Mouse (Mus musculus) G1E (cell line): ENCODE measurements around the gene Olfr224. TPM values are rescaled to one million over a fixed set of nuclear protein-coding genes. Genes with fewer than 3 reads are reported as not detected.

Source experiments
- ATAC-seq: 2 replicates; pipeline ENCODE4 v1.8.0; 2016; ENCODE audit warnings: mild to moderate bottlenecking; ENCODE audit not compliant: insufficient number of reproducible peaks, poor library complexity, low FRiP score, severe bottlenecking; ENCODE audit errors: extremely low read depth
- DNase-seq: peaks from one replicate; pipeline ENCODE4 v3.0.0; 2012; ENCODE audit warnings: low spot score
- H3K27me3 ChIP-seq: 2 replicates; pipeline ENCODE4 v1.6.1; 2012; ENCODE audit warnings: mild to moderate bottlenecking, low read length, inconsistent platforms; ENCODE audit not compliant: insufficient read depth
- H3K36me3 ChIP-seq: replicated peaks from 2 replicates; pipeline ENCODE3; 2012; ENCODE audit warnings: mild to moderate bottlenecking, inconsistent platforms
- H3K4me1 ChIP-seq: 2 replicates; pipeline ENCODE4 v1.6.1; 2012; ENCODE audit warnings: low read depth, low read length, inconsistent platforms, mixed read lengths; ENCODE audit not compliant: insufficient read depth
- H3K4me3 ChIP-seq: 2 replicates; pipeline ENCODE4 v1.5.1; 2012; ENCODE audit warnings: low read depth, mild to moderate bottlenecking, inconsistent platforms, low read length, moderate library complexity, mixed read lengths
- H3K9me3 ChIP-seq: replicated peaks from 2 replicates; pipeline ENCODE4 v1.6.1; 2012; ENCODE audit warnings: inconsistent platforms
- CTCF ChIP-seq: IDR thresholded peaks from 2 replicates; pipeline ENCODE4 v1.5.1; 2012; ENCODE audit warnings: low read depth, low read length, inconsistent platforms, mixed read lengths
- GATA1 ChIP-seq: IDR thresholded peaks from 2 replicates; pipeline ENCODE4 v1.6.1; 2012; ENCODE audit warnings: borderline replicate concordance, low read length, inconsistent platforms, mixed read lengths
- GATA2 ChIP-seq: IDR thresholded peaks from 2 replicates; pipeline ENCODE4 v1.6.1; 2012; ENCODE audit warnings: low read depth, low read length, inconsistent platforms, borderline replicate concordance
- POLR2AphosphoS5 ChIP-seq: IDR thresholded peaks from 2 replicates; pipeline ENCODE4 v1.6.1; 2012; ENCODE audit warnings: low read depth, low read length, inconsistent platforms; ENCODE audit not compliant: insufficient replicate concordance
- TAL1 ChIP-seq: conservative IDR thresholded peaks from 2 replicates; pipeline ENCODE4 v1.6.1; 2012; ENCODE audit warnings: low read depth, low read length, inconsistent platforms, mixed read lengths
- polyA plus RNA-seq: library from polyadenylated mRNA; stranded (reverse); fragments of >175 nt; gene quantifications from 2 replicates; pipeline ENCODE4 v1.2.3, GENCODE M21; 2012
- total RNA-seq, 2 experiments: library from RNA; stranded (forward) in 1 of 2; stranded (reverse) in 1 of 2; fragments of 200-1000 nt in 1 of 2; fragments of >200 nt in 1 of 2; fragmentation: Nextera tagmentation in 1 of 2; gene quantifications; 2 replicates each; pipeline ENCODE4 v1.2.3; 2014 to 2017

The Olfr224 gene
- total RNA-seq (2014; fragmentation: Nextera tagmentation) (not detected in 2 replicates), total RNA-seq (2017) (0.11 TPM in 1 of 2 replicates, not detected in the other), polyA plus RNA-seq (not detected in 2 replicates)

DNA sequence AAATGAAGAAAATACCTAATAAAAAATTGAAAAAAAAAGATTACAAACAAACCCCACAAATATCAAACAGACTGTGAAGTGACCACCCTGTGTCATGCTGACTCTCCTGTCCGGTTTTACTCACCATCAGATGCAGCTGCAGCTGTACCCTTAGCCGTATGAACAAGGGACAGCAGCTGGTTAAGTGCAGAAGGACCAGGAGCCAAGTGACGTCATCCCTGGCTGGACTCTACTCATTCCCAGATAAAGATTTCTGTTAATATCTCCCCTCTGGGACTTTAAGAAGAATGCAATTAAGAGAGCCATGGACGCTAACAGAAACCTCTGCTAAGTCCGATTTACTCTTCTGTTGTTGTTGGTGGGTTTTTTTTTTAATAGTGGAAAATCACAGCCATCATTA lies at the start of gene Olfr224:
Olfr224 (minus strand) TSS at position 149 of the 400 bp plus-strand sequence.
- H3K4me3 ChIP-seq: no peak within 1 kb of the TSS
- TF ChIP-seq CTCF (no peak), GATA2 (no peak), TAL1 (no peak), GATA1 (no peak), POLR2AphosphoS5 (no peak)
- H3K4me1 ChIP-seq: peaks cover 3% of the 10 kb centered on the region; the same call in 1 of the 2 replicates
- no peaks in the 10 kb centered on the region for H3K9me3 ChIP-seq
- H3K36me3 ChIP-seq: no peaks in the 10 kb centered on the region
- DNase-seq: no peak
- ATAC-seq: no peak
- H3K27me3 ChIP-seq: peaks cover 5% of the 10 kb centered on the region; the same call in 1 of the 2 replicates

DNA sequence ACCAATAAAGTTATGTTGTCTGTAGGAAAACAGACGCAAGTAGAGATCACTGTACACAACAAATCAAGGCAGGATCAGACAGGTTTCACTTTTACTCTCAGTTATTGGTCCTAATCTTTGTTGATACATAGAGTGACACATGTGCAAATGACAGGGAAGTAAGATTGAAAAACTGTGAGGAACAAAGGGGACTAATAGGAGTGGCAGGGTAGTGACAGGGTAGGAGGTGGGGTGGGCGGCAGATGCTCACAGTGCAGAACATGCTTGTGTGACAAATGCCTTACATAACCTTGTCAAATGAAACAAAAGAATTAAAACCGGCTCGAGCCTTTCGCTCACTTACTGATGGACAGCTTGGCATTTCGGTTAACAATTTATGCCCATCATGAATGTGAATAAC lies 48.4 kb upstream of the Olfr224 start:
- TF ChIP-seq GATA1: no peak
- TF ChIP-seq CTCF: no peak
- no peak for TF ChIP-seq GATA2
- no peak for TF ChIP-seq POLR2AphosphoS5
- TF ChIP-seq TAL1: no peak
- H3K9me3 ChIP-seq: no peaks in the 10 kb centered on the region
- no peaks in the 10 kb centered on the region for H3K27me3 ChIP-seq
- peaks cover 2% of the 10 kb centered on the region; the same call in 1 of the 2 replicates for H3K4me1 ChIP-seq
- DNase-seq (no peak), ATAC-seq (no peak)
- H3K36me3 ChIP-seq: no peaks in the 10 kb centered on the region
- H3K4me3 ChIP-seq: no peak overlapping the region

DNA sequence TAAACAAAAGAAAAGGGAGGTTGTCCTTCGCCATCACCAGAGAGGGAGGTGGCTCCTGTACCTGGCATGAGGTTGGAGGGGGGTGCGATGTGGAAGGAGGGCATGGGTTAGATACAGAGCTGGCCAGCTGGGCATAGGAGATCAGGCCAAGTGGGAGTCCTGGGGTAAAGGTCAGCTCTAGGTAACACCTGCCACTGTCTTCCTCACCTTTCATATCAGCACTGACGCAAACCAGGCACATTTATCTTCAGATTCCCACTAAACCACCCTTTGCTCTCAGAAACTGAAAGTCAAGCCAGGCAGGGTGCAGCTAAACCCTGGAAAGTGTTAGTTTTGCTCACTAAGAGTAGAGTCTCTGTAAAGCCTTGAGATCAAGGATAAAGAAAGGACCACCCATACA lies 48.0 kb upstream of the Olfr224 start:
- no peak for TF ChIP-seq TAL1
- TF ChIP-seq GATA2: no peak
- no peak for TF ChIP-seq GATA1
- TF ChIP-seq POLR2AphosphoS5: no peak
- no peak for TF ChIP-seq CTCF
- ATAC-seq (no peak), DNase-seq (no peak)
- H3K36me3 ChIP-seq: no peaks in the 10 kb centered on the region
- no peaks in the 10 kb centered on the region for H3K27me3 ChIP-seq
- H3K4me1 ChIP-seq: peaks cover 2% of the 10 kb centered on the region; the same call in 1 of the 2 replicates
- H3K4me3 ChIP-seq: no peak overlapping the region
- H3K9me3 ChIP-seq: no peaks in the 10 kb centered on the region

DNA sequence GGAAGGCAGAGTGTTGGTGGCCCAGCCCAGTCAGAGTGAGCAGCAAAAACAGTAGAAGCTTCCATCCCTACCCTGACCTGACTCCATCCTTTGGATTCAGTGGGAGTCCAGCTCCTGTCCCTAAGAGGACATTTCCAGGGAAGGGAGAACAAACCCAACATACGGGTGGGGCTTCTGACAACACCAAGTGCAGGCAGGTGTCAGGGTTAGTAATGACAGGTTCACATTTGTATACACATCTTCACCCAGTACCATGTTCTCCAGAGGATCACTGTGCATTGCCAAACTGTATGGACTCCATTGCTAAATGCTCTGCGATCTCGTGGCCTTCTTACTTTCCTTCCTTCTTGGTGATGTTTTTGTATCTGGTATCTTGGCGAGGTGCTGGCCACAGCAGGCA lies 45.6 kb upstream of the Olfr224 start, which contains the start of gene 2210407C18Rik:
2210407C18Rik (minus strand) TSS at position 101 of the 400 bp plus-strand sequence.
- no peak for TF ChIP-seq TAL1
- TF ChIP-seq POLR2AphosphoS5: no peak
- no peak for TF ChIP-seq GATA1
- TF ChIP-seq GATA2: no peak
- TF ChIP-seq CTCF: no peak
- no peaks in the 10 kb centered on the region for H3K36me3 ChIP-seq
- H3K4me1 ChIP-seq: peaks cover 2% of the 10 kb centered on the region; the same call in 1 of the 2 replicates
- DNase-seq (no peak), ATAC-seq (no peak)
- H3K4me3 ChIP-seq: no peak within 1 kb of the TSS
- no peaks in the 10 kb centered on the region for H3K9me3 ChIP-seq
- no peaks in the 10 kb centered on the region for H3K27me3 ChIP-seq

DNA sequence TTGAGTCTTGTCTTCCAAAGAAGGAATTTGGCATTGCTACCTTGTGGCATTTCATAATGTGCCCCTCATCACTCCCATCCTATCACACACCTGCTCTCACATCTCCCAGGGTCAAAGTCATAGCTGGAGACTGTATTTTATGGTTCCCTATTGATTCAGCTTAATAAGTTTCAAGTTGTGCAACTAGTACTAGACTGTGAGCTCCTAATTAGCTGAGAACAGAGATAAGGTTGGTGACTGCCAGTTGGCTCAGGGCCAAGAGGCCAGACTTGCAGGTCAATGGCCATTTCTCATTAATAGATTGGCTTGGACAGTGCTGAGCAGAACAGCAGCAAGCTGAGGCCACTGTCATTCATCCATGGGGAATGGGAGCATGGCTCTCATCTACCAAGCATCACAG lies 44.2 kb upstream of the Olfr224 start:
- no peaks in the 10 kb centered on the region for H3K36me3 ChIP-seq
- no peaks in the 10 kb centered on the region for H3K9me3 ChIP-seq
- no peak overlapping the region for H3K4me3 ChIP-seq
- H3K27me3 ChIP-seq: no peaks in the 10 kb centered on the region
- DNase-seq (no peak), ATAC-seq (no peak)
- H3K4me1 ChIP-seq: peaks cover 2% of the 10 kb centered on the region; the same call in 1 of the 2 replicates
- TF ChIP-seq POLR2AphosphoS5 (no peak), TAL1 (no peak), CTCF (no peak), GATA2 (no peak)

DNA sequence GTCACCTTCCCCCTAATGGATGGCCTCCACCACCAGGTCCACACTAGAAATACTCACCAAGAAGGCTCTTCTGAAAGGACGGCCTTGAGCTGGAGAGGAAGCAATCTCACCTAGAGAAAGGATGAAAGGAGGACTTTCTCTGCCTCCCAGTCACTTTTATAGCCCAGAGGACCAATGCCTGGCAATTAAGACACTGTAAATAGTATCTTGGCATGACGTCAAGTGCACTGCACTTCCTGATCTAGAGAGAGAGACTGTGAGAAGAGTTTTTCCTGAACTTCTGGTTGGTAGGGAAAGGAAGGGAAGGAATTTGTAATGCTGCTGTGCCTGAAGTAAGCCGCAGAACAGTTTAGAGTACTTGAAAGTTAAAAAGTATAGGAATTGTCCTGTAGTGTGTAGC lies 43.0 kb upstream of the Olfr224 start:
- H3K4me1 ChIP-seq: peaks cover 1% of the 10 kb centered on the region; the same call in 1 of the 2 replicates
- no peaks in the 10 kb centered on the region for H3K9me3 ChIP-seq
- TF ChIP-seq CTCF (no peak), GATA1 (no peak), GATA2 (no peak), TAL1 (no peak), POLR2AphosphoS5 (no peak)
- ATAC-seq (no peak), DNase-seq (no peak)
- H3K4me3 ChIP-seq: no peak overlapping the region
- H3K36me3 ChIP-seq: no peaks in the 10 kb centered on the region
- no peaks in the 10 kb centered on the region for H3K27me3 ChIP-seq
